Mouse (Mus musculus) lung, embryonic 14.5 days (tissue): ENCODE measurements around the gene Gm12166. TPM values are rescaled to one million over a fixed set of nuclear protein-coding genes. Genes with fewer than 3 reads are reported as not detected.

ENCODE experiments used
- ATAC-seq: fragments of 200-750 bp; cut with Nextera tagmentation; 2 replicates; pipeline ENCODE4 v1.8.0; 2017; ENCODE audit warnings: mild to moderate bottlenecking, moderate TSS enrichment, moderate library complexity; ENCODE audit not compliant: insufficient read depth
- DNase-seq: peaks from one replicate; pipeline ENCODE4 v3.0.0-alpha.2; 2015
- H3K27ac ChIP-seq: fragments of 300-500 bp; sonication (generic); 2 replicates; pipeline ENCODE4 v1.5.1; 2014; ENCODE audit warnings: low read depth, mild to moderate bottlenecking, moderate library complexity
- H3K27me3 ChIP-seq: fragments of 300-500 bp; sonication (generic); 2 replicates; pipeline ENCODE4 v1.6.1; 2014; ENCODE audit warnings: low read length, control low read depth; ENCODE audit not compliant: insufficient read depth
- H3K36me3 ChIP-seq: fragments of 300-500 bp; sonication (generic); 2 replicates; pipeline ENCODE4 v1.6.1; 2014; ENCODE audit warnings: control low read depth; ENCODE audit not compliant: insufficient read depth
- H3K4me1 ChIP-seq: fragments of 300-500 bp; sonication (generic); 2 replicates; pipeline ENCODE4 v1.6.1; 2014; ENCODE audit warnings: antibody characterized with exemption, control low read depth; ENCODE audit not compliant: insufficient read depth
- H3K4me2 ChIP-seq: fragments of 300-500 bp; sonication (generic); 2 replicates; pipeline ENCODE4 v1.6.1; 2014; ENCODE audit warnings: mild to moderate bottlenecking
- H3K4me3 ChIP-seq: fragments of 300-500 bp; sonication (generic); 2 replicates; pipeline ENCODE4 v1.5.1; 2014; ENCODE audit warnings: low read depth, low read length
- H3K9ac ChIP-seq: fragments of 300-500 bp; sonication (generic); 2 replicates; pipeline ENCODE4 v1.6.1; 2014
- H3K9me3 ChIP-seq: fragments of 300-500 bp; sonication (generic); 2 replicates; pipeline ENCODE4 v1.6.1; 2016; ENCODE audit warnings: low read depth, low read length, control low read depth
- CTCF ChIP-seq: IDR thresholded peaks from 2 replicates; pipeline ENCODE4 v1.5.1; 2016; ENCODE audit warnings: antibody characterized with exemption, low read depth
- WGBS: fragments of 180-500 bp; shearing (Covaris S2); extraction: QIAGEN DNeasy Blood & Tissue Kit; methylation state at CpG from one replicate; pipeline ENCODE4 v1.1.7; 2014; 5-methylcytosine and 5-hydroxymethylcytosine counted together
- polyA plus RNA-seq: library from polyadenylated mRNA; unstranded; fragments of >200 nt; fragmentation: Nextera tagmentation; extraction: Ambion mirVana; gene quantifications from 2 replicates; pipeline ENCODE4 v1.2.1, GENCODE M21; 2014

The Gm12166 gene
- polyA plus RNA-seq, 1 experiment from 2014 or later = 6.1 TPM

GRCm38 (mm10) chr11:46067371-46068060, 15.4 kb upstream of the Gm12166 start:
- H3K4me3 ChIP-seq = no peak overlapping the region
- DNase-seq = no peak
- H3K4me1 ChIP-seq = peaks cover 48% of the 10 kb centered on the region
- no peaks in the 10 kb centered on the region for H3K27me3 ChIP-seq
- no peak overlapping the region for H3K9ac ChIP-seq
- TF ChIP-seq CTCF = no peak
- 84% methylated on average over 10 of the region's 10 CpGs for WGBS
- no peak overlapping the region for H3K4me2 ChIP-seq
- ATAC-seq = no peak
- H3K9me3 ChIP-seq = no peaks in the 10 kb centered on the region
- no peak overlapping the region for H3K27ac ChIP-seq
- peaks cover 36% of the 10 kb centered on the region for H3K36me3 ChIP-seq

GRCm38 (mm10) chr11:46065201-46066011, 13.3 kb upstream of the Gm12166 start:
- Histone ChIP-seq H3K27me3 (no peaks in the 10 kb centered on the region), H3K4me1 (peaks cover 54% of the 10 kb centered on the region), H3K4me2 (peak overlapping the region; percentile 29; the same call in 1 of the 2 replicates), H3K27ac (peak overlapping the region; percentile 92), H3K9ac (no peak overlapping the region), H3K9me3 (no peaks in the 10 kb centered on the region), H3K36me3 (peaks cover 40% of the 10 kb centered on the region), H3K4me3 (no peak overlapping the region)
- DNase-seq = peak; percentile 93
- peak; percentile 93 for ATAC-seq
- WGBS = 20% methylated on average over 21 of the region's 21 CpGs
- TF ChIP-seq CTCF = no peak

GRCm38 (mm10) chr11:46064767-46065166, 12.6 kb upstream of the Gm12166 start:
- H3K27ac ChIP-seq = peak overlapping the region; percentile 92
- no peak for TF ChIP-seq CTCF
- H3K4me1 ChIP-seq = peaks cover 48% of the 10 kb centered on the region
- ATAC-seq (peak; percentile 15), DNase-seq (peak; percentile 59)
- H3K27me3 ChIP-seq = no peaks in the 10 kb centered on the region
- 0 out of 2 replicates have a peak overlapping the region, but pooled peaks have one; percentile 15 for H3K4me2 ChIP-seq
- no peak overlapping the region for H3K9ac ChIP-seq
- no peak overlapping the region for H3K4me3 ChIP-seq
- WGBS = 39% methylated on average over 8 of the region's 8 CpGs
- peaks cover 40% of the 10 kb centered on the region for H3K36me3 ChIP-seq
- H3K9me3 ChIP-seq = no peaks in the 10 kb centered on the region

GRCm38 (mm10) chr11:46062993-46063731, 11.0 kb upstream of the Gm12166 start:
- Histone ChIP-seq H3K9ac (0 out of 2 replicates have a peak overlapping the region, but pooled peaks have one; percentile 20), H3K27ac (peak overlapping the region; percentile 84), H3K27me3 (no peaks in the 10 kb centered on the region), H3K36me3 (peaks cover 40% of the 10 kb centered on the region), H3K4me2 (peak overlapping the region; percentile 25; the same call in 1 of the 2 replicates), H3K9me3 (no peaks in the 10 kb centered on the region), H3K4me3 (no peak overlapping the region), H3K4me1 (peaks cover 41% of the 10 kb centered on the region)
- TF ChIP-seq CTCF = peak; percentile 35; the same call in 1 of the 2 replicates
- DNase-seq (no peak), ATAC-seq (no peak)
- WGBS = 46% methylated on average over 9 of the region's 9 CpGs

- Histone ChIP-seq H3K4me3 (no peak overlapping the region), H3K27me3 (no peaks in the 10 kb centered on the region), H3K36me3 (peaks cover 40% of the 10 kb centered on the region), H3K4me1 (peaks cover 45% of the 10 kb centered on the region), H3K9me3 (no peaks in the 10 kb centered on the region), H3K4me2 (no peak overlapping the region; the same call in 1 of the 2 replicates), H3K9ac (no peak overlapping the region), H3K27ac (peak overlapping the region; percentile 84; the same call in 1 of the 2 replicates)
- DNase-seq (no peak), ATAC-seq (no peak)
- no peak for TF ChIP-seq CTCF
- WGBS = 57% methylated on average over 4 of the region's 4 CpGs
These were observed 10.4 kb upstream of the Gm12166 start for GRCm38 (mm10) chr11:46062569-46062968.

- Histone ChIP-seq H3K27ac (peak overlapping the region; percentile 21; the same call in 1 of the 2 replicates), H3K4me1 (peaks cover 45% of the 10 kb centered on the region), H3K27me3 (no peaks in the 10 kb centered on the region), H3K9me3 (no peaks in the 10 kb centered on the region), H3K9ac (no peak overlapping the region), H3K4me3 (no peak overlapping the region), H3K4me2 (peak overlapping the region; percentile 13; the same call in 1 of the 2 replicates), H3K36me3 (peaks cover 40% of the 10 kb centered on the region)
- TF ChIP-seq CTCF = no peak
- 49% methylated on average over 6 of the region's 6 CpGs for WGBS
- ATAC-seq (no peak), DNase-seq (peak; percentile 49)
These were observed 9.8 kb upstream of the Gm12166 start for GRCm38 (mm10) chr11:46061776-46062445.
